Mouse (Mus musculus) gastrocnemius, postnatal 4 days (tissue): ENCODE results near the gene Timm13. TPM values are rescaled to one million over a fixed set of nuclear protein-coding genes. Genes with fewer than 3 reads are reported as not detected.
A peak's percentile ranks its signal among the peaks of the same experiment; 100 is the strongest.

ENCODE experiments used
- DNase-seq, 2 experiments: peaks; one replicate each; pipeline ENCODE4 v3.0.0; 2021 to 2022; ENCODE audit warnings: low spot score in 2 of 2, mixed read lengths in 2 of 2
- total RNA-seq, 2 experiments: library from RNA; stranded (reverse); gene quantifications; 2 replicates each; pipeline ENCODE4 v1.2.3; 2021

Timm13 gene
- total RNA-seq, 2 experiments from 2014 or later = 120 to 134 TPM

DNA sequence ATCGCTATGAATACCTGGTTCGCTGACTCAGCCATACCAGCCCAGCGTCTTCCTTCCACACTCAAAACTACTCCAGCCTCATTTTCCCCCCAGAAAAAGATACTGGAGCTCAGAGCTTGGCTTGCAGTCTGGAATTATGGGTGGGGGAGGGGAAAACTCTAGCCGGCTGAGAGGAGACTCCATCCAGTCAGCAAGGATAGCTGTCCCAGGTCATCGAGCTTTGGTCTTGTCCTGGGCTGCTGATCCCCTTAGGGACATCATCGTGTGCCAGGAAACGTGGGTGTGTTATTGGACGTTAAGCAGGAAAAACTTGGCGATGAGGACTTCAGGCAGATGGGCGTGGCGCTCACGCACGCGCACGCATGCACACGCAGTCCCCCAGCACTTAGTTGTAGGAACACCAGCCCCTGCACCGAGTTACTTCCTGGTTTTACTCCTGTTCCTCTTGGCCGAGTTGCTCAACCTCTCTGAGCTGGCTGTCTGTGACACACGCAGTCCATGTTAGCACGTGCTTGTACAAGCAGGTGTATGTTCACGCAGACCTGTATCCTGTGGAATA is 32.7 kb upstream of the Timm13 start:
- DNase-seq = no peak

DNA sequence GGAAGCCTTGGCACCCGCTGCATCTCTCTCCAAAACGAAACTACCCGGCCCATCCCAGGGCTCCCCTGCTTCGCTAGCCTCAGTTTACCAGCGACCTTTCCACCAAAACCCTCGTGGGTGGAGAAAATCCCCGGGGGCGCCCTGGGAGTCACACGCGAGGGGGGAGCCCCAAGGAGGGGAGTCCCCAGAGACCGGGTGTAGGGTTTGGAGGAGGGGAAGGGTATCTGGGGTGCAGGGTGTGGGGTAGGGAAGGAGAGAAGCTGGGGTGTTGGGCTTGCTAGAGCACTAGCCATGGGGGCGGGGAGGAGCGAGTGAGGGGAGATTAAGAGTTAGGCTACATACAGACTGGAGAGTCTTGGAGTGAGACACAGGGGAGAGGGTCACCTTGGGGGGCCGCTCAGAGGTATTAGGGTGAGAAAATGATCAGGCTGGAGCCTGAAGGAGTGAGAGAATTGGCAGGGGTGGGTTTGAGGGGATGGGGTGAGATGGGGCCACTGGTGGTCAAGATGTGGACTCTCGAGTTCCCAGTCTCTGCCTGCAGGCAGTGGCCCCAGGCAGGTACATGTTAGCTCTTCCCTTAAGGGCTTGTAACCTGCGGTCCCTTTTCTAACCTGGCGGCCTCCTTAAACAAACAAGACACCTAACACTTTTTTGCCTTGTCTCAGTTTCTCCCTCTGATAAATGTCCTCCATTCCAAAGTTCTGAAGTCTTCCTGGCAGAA is 32.1 kb upstream of the Timm13 start:
- DNase-seq = no peak

DNA sequence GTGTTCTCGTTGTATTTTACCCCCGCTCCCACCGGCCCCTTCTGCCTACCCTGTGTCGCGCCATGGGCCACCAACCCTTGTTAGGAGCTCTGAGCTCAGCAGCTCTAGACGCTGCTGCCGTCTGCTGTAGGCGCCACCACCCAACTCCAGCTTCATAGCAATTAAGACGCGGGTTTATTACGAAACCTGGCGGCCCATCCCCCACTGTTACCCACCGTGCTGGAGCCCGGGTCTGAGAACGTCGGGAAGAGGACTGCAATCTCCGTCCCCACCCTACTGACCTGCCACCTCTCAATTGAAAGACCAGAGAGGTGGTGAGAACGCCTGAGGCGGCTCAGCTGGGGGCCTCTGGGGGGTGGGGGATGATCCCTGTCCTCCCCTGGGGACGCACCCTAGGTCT is 31.4 kb upstream of the Timm13 start:
- DNase-seq = no peak

GRCm38 (mm10) chr10:80931695-80932094 is 30.9 kb upstream of the Timm13 start:
- DNase-seq = no peak

- no peak for DNase-seq
These were observed 30.4 kb upstream of the Timm13 start for GRCm38 (mm10) chr10:80931153-80931671.

DNA sequence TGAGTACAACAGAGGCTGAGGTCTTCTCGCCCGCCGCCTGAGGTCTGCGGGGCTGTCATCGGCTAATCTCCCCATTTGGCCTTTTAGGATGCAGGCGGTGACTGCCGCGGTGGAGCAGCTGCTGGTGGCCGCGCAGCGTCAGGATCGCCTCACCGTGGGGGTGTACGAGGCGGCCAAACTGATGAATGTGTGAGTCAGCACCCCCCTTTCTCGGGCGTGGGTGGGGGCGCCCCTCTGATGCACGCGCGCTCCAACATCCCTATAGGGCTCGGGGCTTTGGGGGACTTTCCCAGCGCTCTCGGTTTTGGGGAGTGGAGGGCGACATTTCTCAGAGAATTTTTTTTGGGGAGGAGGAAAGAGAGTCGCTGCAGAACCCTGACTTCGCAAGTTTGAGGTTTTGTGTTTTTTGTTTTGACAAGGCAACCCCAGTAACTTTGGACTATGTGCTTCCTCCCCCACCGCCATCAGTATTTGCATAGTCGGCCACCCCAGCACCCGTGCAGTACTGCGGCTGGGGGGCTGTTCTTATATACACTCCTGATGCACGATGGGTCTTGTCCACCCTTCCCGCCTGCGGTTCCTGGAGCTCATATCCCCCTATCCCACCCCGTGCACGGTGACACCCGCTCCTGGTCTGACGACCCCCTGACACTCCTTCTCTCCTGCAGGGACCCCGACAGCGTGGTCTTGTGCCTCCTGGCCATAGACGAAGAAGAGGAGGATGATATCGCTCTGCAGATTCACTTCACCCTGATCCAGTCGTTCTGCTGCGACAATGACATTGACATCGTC is 29.8 kb upstream of the Timm13 start:
- peak in 1 of 2 experiments; percentile 58 for DNase-seq

DNA sequence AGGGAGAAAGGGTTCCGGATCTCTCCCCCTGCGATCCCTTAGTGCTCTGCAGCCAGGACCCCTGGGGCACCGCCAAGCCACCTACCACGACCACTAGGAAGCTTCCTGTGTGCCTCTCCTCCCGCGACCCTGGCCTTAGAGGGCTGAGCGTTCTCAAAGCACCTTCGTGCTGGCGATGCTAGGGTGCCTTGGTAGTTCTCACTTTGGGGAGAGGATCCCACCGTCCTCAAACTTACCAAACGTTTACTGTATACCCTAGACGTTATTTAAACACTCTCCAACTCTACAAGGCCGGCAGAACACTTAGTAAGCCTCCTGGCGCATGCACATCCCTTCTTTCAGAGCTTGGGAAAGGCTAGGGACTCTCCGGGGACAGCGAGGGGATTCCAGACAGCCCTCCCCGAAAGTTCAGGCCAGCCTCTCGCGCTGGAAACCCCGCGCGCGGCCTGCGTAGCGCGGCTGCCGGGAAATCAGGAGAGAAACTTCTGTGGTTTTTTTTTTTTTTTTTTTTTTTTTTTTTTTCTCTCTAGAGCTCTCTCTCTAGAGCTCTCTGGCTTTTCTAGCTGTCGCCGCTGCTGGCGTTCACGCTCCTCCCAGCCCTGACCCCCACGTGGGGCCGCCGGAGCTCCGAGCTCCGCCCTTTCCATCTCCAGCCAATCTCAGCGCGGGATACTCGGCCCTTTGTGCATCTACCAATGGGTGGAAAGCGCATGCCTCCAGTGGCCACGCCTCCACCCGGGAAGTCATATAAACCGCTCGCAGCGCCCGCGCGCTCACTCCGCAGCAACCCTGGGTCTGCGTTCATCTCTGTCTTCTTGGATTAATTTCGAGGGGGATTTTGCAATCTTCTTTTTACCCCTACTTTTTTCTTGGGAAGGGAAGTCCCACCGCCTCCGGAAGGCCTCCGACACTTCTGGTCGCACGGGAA is 28.8 kb upstream of the Timm13 start, which contains the start of gene Gadd45b:
Gene Gadd45b, plus strand, starts transcription at position 775 of the 928 bp plus-strand sequence.
- DNase-seq = peak; percentile 98 to 99

DNA sequence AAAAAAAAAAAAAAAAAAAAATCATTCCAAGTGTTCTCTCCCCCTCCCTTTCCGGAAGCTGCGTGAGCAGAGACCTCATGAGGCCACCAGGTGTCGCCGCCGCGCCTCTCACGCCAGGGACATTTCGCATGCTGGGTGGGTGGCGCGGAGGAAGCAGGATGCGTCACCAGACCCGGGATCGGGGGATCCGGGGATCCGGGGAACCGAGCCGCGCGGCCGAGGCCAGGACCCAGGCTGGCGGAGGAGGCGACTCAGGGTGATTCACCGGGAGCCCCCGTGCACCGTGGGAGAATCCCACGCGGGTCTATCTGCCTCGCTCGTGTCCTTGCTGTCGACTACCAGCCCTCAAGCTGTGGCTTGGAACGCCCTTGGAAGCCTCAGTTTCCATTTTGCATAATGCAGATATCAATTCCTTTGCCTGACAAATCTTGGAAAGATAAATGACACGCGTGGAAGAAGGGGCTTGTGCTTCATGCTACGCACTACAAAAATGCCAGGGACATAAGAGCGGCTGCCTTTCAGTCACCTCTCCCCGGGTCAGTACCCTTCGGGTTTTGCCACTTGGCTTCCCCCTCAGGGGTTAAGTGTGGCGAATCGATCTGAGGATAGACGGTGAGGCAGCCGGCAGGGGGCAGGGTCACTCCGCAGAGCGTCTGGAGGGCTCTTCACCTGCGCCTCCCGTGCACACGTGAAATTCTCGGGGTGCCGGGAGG is 28.0 kb upstream of the Timm13 start:
- peak; percentile 90 to 91 for DNase-seq

DNA sequence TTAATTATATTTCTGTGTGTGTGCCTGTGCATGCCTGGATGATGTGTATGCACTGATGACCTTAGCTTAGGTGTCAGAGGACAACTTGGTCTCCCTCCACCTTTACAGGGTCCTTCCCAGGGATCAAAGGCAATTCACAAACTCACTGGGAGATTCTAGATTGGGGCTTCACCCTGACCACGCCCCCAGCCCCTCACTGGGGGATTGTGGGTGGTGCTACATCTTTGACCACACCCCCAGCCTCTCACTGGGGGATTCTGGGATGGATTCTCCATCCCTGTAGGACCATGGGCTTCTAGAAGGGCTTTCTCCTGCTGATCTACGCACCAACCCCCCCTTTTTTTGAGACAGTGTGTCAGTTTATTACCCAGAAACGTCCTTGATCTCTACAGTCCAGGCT is 24.7 kb upstream of the Timm13 start:
- DNase-seq = no peak

DNA sequence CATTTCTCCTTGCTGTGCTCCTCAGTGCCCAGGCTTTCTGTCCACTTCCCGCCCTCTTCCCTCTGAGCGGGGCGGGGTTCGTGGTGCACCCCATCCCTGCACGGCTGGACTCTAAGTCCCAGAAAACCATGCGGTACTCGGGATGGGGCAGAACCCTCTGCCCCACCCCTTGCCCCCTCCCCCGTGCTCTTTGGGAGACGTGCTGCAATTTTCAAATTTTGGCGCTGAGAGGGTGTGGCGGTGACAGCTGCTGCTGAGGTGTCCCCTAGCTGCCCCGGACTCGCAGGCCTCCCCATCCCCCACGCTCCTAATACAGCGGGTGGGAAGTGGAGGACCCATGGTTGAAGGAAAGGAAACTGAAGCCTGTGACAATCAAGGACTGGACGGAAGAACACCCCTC is 21.2 kb upstream of the Timm13 start:
- DNase-seq = no peak

DNA sequence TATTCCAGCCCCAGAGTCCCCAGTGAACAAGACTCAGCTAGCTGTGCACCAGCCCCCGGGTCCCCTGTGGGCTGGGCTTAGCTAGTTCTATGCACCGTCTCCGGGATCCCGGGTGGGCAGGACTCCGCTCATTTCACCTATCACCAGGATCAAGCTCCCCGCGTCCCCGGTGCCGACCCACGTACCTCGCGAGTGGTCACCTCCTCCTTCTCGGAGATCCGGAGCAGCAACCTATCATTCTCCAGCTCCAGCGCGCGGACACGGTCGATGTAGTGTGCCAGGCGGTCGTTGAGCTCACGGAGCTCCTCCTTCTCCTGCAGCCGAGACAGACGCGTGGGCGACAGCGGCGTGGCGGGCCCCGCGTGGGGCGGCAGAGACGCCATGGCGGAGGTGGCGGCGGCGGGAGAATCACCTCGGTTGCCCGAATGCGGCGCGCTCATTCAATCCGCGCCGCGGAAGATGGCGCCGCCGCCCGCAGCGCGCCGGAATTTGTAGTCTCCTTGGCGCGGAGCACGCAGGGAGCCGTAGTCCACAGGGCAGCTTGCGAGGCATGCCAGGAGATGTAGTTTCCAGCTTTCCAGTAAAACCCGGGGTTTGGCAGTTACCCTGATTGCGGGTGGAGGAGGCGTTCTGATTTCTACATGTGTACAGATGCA is 17.1 kb upstream of the Timm13 start, which contains the start of gene Lmnb2:
Gene Lmnb2, minus strand, starts transcription at position 467 of the 656 bp plus-strand sequence.
- DNase-seq = peak in 1 of 2 experiments; percentile 77

DNA sequence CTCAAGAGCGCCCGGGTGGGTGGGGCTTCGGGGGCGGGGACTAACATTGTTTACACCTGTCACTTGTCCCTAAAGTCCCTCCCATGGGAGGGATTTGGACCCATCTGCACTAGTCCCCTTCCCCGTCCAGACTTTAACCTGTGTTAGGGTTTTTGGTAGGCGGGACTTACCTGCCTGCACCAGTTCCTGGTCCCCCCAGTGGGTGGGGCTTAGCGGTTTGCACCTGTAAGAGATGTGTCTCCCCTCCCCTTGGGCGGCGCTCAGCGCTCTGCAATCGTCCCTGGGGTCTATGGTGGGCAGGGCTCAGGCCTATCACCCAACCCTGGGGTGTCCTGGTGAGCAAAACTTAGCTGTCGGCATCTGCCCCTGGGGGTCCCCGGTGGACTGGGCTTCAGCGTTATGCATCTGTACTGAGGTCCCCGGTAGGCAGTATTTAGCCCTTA is 16.6 kb upstream of the Timm13 start:
- no peak for DNase-seq

DNA sequence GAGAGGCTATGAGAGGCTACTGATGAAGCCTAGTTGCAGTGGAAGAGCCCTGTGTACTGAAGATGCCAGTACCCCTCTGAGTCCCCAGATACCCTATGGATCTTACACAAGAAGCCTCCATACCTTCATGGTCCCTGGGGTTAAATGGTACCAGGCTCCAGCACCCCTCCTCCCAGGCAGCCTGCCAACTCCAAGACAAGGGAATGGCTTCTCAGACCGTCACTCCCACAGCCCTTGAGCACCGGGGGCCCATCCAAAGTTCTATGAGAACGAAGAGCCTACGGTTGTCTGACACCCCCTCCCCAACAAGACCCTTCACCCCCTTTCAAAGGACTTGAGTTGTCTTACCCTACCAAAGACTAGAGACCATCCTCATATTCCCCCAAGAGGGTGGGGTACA is 15.0 kb upstream of the Timm13 start:
- no peak for DNase-seq

DNA sequence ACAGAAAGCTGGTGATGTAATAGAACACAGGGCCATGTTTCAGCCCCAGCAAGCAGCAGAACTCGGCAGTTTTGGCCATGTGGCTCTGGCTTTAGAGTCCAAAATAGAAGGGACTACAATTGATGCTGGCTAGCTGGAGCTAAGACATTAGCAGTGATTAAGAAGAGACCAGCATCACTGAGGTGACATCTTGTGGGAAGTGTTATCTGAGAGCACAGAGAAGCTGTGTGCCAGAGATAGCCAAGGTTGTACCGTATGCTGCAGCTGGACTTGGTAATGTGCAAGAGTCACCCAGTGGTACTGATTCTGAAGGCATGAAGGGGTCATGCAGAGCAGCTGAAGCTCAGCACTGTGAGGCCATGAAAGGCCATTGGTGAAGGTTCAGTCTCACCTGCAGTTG is 14.5 kb upstream of the Timm13 start:
- no peak for DNase-seq

- peak in 1 of 2 experiments; percentile 63 for DNase-seq
These were observed 13.5 kb upstream of the Timm13 start for GRCm38 (mm10) chr10:80914253-80914656.

- DNase-seq = no peak
These were observed 12.7 kb upstream of the Timm13 start for GRCm38 (mm10) chr10:80913364-80914011.

DNA sequence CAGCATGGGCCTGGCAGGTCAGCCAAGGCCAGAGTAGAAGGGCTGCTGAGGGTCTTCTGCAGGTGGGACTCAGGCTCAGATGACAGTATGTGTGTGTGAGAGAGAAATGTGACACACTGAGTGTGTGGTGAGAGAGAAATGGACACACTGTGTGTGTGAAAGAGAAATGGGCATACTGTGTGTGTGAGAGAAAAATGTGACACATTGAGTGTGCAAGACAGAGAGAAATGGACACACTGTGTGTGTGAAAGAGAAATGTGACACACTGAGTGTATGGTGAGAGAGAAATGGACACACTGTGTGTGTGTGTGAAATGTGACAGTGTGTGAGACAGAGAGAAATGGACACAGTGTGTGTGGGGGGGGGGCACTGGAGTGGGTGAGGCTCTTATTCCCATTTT is 11.1 kb upstream of the Timm13 start:
- no peak for DNase-seq

DNA sequence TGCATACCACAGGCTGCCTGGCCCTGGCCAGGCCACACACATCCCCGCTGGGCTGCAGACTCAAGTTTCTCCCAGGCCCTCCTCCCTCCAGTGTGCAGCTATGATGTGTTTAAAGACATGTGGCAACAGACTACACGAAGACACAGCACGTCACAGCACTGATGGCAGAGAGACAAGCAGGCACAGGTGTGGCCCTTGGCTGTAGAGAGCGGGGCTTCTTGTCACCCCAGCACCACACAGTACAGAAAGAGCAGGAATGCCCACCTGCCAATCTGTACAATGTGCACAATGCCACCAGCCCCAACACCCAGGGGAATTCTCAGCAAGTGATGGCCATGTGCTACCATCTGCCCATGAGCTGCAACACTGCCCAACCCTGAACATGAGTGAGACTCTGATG is 10.6 kb upstream of the Timm13 start:
- DNase-seq = no peak
